Mouse (Mus musculus): ENCODE data around the gene Cdc25a.

GRCm38 (mm10) chr9:109909102-109909501 is 33.7 kb downstream of the Cdc25a start:
- TF ChIP-seq POLR2A (IDR thresholded peaks at IDR 0.05; ENCODE audit: insufficient read length, low read depth) (no peak), SRF (IDR thresholded peaks at IDR 0.05; ENCODE audit: control insufficient read depth, insufficient read length, low read depth) (no peak)
